Mouse (Mus musculus) cortical plate, adult 2 months (tissue): ENCODE results near the gene Tars2. TPM values are rescaled to one million over a fixed set of nuclear protein-coding genes. Genes with fewer than 3 reads are reported as not detected.
"Not testable (repeated sequence)": the region's sequence is repeated elsewhere in the genome, so short reads cannot be mapped to it uniquely, and the experiment has no call there.

Experiments used
- H3K27ac ChIP-seq: fragments of 200-500 bp; 2 replicates; pipeline ENCODE4 v1.5.1; 2012; ENCODE audit warnings: low read length, control low read depth, inconsistent platforms; ENCODE audit not compliant: insufficient read depth
- H3K4me1 ChIP-seq: fragments of 200-500 bp; 2 replicates; pipeline ENCODE4 v1.6.1; 2011; ENCODE audit warnings: low read length; ENCODE audit not compliant: control insufficient read depth, insufficient read depth
- H3K4me3 ChIP-seq: fragments of 200-500 bp; 2 replicates; pipeline ENCODE4 v1.5.1; 2011; ENCODE audit warnings: mild to moderate bottlenecking, low read length, control low read depth; ENCODE audit not compliant: insufficient read depth
- CTCF ChIP-seq: fragments of 200-500 bp; IDR thresholded peaks from 2 replicates; pipeline ENCODE4 v1.5.1; 2011; ENCODE audit warnings: mild to moderate bottlenecking, control low read depth, low read length; ENCODE audit not compliant: insufficient read depth; ENCODE audit errors: extremely low read depth
- POLR2A ChIP-seq: fragments of 200-500 bp; IDR thresholded peaks from 2 replicates; pipeline ENCODE4 v1.6.1; 2011; ENCODE audit warnings: mild to moderate bottlenecking, low read length, control low read depth; ENCODE audit not compliant: insufficient read depth; ENCODE audit errors: extremely low read depth
- polyA plus RNA-seq: library from polyadenylated mRNA; depleted of rRNA; stranded (reverse); fragments of >200 nt; gene quantifications from 2 replicates; pipeline ENCODE4 v1.2.3, GENCODE M21; 2012; rRNA removed

Tars2 gene
- polyA plus RNA-seq: 38.6 and 39.3 TPM in 2 replicates

DNA sequence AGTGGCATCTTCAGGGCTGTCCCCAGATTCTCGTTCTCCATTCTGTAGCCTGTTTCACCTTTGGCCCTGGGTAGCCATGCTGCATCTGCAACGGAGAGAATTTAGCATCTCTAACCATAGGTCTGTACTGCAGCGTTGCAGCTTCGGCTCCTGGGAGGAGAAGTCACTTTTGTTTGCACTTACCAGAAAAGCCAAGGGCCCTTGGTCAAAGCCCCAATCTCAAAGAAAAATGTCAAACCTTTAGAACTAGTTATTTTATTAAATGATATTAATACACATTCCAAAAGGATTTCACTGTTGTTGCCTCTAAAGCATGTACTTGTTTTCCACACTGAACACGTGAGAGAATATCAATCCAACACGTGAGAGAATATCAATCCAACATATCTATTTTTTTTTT is at the start of gene Tars2:
Tars2 (minus strand) TSS at position 101 of the 400 bp plus-strand sequence.
- TF ChIP-seq POLR2A (no peak), CTCF (no peak)
- no peaks in the 10 kb centered on the region for H3K4me1 ChIP-seq
- H3K27ac ChIP-seq: no peak within 1 kb of the TSS
- H3K4me3 ChIP-seq: no peak within 1 kb of the TSS

DNA sequence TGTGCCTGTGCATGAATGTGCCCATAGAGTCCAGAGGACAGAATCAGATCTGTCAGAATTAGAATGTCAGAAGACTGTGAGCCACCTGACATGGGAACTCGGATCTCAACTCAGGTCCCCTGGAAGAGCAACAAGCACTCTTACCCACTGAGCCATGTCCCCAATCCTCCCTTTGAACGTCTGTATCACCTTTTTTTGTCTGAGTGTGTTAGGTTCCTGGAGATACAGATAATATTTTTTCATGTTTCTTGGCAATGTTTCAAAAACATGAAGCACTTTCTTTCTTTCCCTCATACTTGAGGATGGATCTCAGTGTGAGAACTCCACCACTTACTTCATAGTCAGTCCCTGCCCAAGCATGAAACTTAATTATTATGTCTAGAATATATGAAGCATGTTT is 48.4 kb upstream of the Tars2 start:
- Histone ChIP-seq H3K4me1 (no peaks in the 10 kb centered on the region; the same call in 1 of the 2 replicates), H3K4me3 (no peak overlapping the region), H3K27ac (no peak overlapping the region)
- TF ChIP-seq POLR2A (no peak), CTCF (no peak)

DNA sequence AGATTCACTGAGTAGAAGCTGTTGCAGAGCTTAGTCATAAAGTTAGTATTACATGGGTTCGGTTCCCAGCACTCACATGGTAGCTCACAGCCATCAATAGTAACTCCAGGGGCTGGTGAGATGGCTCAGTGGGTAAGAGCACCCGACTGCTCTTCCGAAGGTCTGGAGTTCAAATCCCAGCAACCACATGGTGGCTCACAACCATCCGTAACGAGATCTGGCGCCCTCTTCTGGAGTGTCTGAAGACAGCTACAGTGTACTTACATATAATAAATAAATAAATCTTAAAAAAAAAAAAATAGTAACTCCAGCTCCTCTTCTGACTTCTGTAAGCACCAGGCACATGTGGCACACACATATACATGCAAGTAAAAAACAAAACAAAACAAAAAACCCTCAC is 47.6 kb upstream of the Tars2 start:
- H3K4me1 ChIP-seq, H3K4me3 ChIP-seq, H3K27ac ChIP-seq: not testable (repeated sequence)

DNA sequence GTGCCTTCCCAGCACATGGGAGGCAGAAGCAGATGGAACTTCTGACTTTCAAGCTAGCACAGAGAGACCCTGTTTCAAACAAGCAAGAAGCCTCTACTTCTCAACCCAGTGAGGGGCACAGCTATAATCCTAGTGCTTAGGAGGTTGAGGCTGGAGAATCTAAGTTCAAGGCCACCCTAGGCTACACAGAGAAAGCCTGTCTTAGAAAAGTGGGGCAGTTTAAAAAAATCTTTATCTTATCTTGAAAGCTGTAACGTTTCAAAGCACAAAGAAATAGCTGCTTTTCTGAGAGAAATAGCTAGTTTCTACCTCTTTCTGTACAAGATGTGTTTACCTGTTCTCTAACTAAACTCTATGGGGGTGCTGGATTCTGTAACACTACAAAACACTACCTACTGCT is 46.7 kb upstream of the Tars2 start:
- H3K4me1 ChIP-seq: no peaks in the 10 kb centered on the region
- no peak overlapping the region for H3K27ac ChIP-seq
- no peak overlapping the region for H3K4me3 ChIP-seq
- TF ChIP-seq POLR2A: no peak
- TF ChIP-seq CTCF: no peak

DNA sequence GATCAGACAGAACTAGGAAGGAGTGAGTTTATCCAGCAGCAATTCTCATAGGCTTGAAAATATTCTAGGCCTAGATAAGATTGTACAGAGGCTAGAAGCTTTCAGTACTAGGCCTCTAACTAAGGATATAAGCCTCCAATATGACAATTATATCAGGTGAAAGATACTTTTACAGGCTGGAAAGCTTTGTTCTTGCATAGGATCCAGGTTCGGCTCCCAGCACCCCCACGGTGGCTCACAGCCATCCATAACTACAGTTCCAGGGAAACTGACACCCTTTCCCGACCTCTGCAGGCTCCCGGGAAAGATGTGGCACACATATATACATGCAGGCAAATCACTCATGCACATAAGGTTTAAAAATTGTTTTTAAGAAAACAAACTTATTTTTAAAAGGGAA is 43.8 kb upstream of the Tars2 start:
- Histone ChIP-seq H3K27ac (no peak overlapping the region), H3K4me3 (no peak overlapping the region), H3K4me1 (no peaks in the 10 kb centered on the region)
- TF ChIP-seq CTCF (no peak), POLR2A (no peak)

DNA sequence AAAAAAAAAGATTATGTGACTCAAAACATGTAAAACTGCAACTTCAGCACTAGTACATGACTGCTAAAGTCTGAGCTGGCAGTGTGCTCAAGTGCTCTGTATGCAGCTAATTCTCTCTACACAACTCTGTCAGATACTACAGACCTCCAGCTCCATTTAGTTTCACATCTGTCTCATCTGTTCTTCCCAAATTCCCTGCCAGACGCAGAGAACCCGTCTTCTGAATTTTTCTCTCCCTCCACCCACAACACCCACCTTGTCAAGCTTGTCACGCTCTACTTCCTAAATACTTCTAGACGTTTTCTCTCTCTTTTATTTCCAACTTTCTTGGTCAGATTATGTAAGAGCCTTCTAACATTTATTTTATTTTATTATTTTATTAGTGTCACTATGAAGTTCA is 38.8 kb upstream of the Tars2 start:
- no peaks in the 10 kb centered on the region for H3K4me1 ChIP-seq
- no peak overlapping the region for H3K27ac ChIP-seq
- H3K4me3 ChIP-seq: no peak overlapping the region
- TF ChIP-seq POLR2A (no peak), CTCF (no peak)

DNA sequence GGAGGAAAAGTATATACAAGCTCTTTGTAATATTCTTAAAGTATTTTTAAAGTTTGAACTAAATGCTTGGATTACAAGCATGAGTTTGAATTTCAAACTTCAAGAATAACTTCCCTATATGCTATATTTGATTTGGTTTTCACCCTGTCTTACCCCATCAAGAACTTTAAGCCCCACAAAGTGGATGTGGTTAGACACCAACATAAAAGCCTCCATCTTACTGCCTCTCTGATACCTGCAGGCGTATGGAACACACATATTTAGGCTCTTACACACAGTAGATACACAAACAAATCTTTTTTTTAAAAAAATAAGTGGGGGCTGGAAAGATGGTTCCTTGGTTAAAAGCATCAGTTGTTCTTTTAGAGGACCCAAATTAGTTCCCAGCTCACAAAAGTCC is 34.3 kb upstream of the Tars2 start:
- H3K27ac ChIP-seq: no peak overlapping the region
- H3K4me1 ChIP-seq: no peaks in the 10 kb centered on the region
- no peak overlapping the region for H3K4me3 ChIP-seq
- TF ChIP-seq CTCF (no peak), POLR2A (no peak)

DNA sequence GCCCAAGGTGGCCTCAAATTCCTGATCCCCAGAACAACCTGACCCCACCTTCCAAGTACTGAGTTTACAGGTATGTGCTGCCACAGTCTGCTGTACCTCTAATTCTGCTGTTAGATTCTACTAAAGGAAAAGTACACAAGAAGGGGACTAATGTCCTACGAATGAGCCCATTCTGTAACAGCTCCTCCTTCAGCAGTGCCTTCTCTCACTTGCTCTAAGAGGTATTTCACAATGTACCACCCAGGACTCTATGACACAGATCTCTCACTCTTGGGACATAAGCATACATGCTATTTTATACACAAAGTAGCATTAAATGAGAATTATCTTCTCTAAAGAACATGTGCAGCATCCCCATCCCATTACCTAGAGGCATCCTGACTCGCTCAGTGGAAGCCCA is 33.7 kb upstream of the Tars2 start:
- Histone ChIP-seq H3K4me1 (no peaks in the 10 kb centered on the region), H3K4me3 (no peak overlapping the region), H3K27ac (no peak overlapping the region)
- TF ChIP-seq POLR2A: no peak
- TF ChIP-seq CTCF: no peak

DNA sequence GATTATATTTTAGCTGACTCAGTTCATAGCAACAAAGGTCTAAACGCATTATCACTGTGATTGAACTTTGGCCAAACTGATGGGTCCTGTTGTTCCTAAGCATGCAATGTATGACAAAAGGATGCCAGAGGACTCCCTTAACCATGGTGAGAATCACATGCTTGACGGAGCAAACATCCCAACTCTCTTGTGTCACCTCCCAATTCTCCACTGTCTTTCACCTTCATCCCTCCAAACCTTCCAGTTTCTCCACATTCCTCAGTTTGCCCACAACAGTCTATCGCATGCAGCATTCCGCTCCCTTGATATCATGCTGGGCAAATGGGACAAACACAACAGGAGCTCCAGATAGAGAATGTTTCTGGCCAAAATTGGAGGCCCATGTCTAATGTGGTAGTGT is 25.5 kb upstream of the Tars2 start:
- no peak for TF ChIP-seq POLR2A
- TF ChIP-seq CTCF: no peak
- H3K4me1 ChIP-seq: no peaks in the 10 kb centered on the region
- H3K27ac ChIP-seq: no peak overlapping the region

DNA sequence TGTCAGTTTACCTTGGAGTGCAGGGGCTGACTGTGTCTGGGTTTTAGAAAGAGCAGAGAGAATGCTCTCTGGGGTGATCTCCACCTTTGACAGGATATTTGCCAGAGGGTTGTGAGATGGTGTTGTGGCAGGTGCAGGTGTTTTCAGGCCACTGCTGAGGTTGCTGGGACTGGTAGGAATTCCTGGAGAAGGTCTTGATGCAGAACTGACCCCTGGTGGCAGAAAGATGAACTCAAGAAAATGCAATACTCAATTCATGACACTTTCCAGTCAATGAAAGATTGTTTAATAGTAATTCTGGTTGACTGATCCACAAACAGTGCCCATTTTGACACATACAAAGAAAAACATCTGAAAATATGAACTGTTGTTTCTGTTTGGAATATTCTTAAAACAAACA is 12.0 kb upstream of the Tars2 start:
- TF ChIP-seq POLR2A (no peak), CTCF (peak; percentile 36)
- Histone ChIP-seq H3K27ac (no peak overlapping the region), H3K4me3 (no peak overlapping the region), H3K4me1 (no peaks in the 10 kb centered on the region)

More for the DNA sequence above, 25.5 kb upstream of the Tars2 start:
- H3K4me3 ChIP-seq: no peak overlapping the region

DNA sequence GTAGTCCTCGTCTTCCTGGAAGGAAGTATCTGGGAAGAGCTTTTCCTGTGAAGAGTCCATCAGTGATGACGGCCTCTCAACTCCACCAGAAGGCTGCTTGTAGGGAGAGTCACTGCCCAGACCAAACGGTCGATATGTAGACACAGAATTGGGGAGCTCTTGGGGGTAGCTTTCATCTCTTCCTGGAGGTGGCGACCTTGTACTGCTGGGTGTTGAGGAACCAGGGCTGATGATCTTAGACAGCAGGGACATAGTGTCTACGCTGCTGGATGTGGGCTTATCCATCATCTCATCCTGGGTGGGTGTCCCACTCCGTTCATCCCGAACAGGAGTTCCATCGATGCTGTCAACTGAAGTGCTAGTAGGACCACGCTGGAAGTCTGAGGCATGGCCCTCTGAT is 5.5 kb upstream of the Tars2 start:
- Histone ChIP-seq H3K4me1 (no peaks in the 10 kb centered on the region), H3K27ac (no peak overlapping the region), H3K4me3 (no peak overlapping the region)
- TF ChIP-seq POLR2A (no peak), CTCF (no peak)
